Mouse (Mus musculus) left cerebral cortex, postnatal 10 days (tissue): ENCODE data around the gene Tcl1. TPM values are rescaled to one million over a fixed set of nuclear protein-coding genes. Genes with fewer than 3 reads are reported as not detected.
"Not testable (repeated sequence)": the region's sequence is repeated elsewhere in the genome, so short reads cannot be mapped to it uniquely, and the experiment has no call there.

Experiments used
- DNase-seq, 2 experiments: peaks; one replicate each; pipeline ENCODE4 v3.0.0; 2021 to 2022; ENCODE audit warnings: low spot score in 2 of 2, mixed read lengths in 1 of 2; ENCODE audit errors: extremely low spot score in 1 of 2
- intact Hi-C: fragments of 180-260 bp; cut with DNase I; formaldehyde crosslinking; loops from one replicate; pipeline ENCODE4 v1.15.1; 2025
- total RNA-seq, 2 experiments: library from RNA; stranded (reverse); gene quantifications; 2 replicates each; pipeline ENCODE4 v1.2.3; 2021

Gene Tcl1
- total RNA-seq, 2 experiments from 2014 or later = not detected

DNA sequence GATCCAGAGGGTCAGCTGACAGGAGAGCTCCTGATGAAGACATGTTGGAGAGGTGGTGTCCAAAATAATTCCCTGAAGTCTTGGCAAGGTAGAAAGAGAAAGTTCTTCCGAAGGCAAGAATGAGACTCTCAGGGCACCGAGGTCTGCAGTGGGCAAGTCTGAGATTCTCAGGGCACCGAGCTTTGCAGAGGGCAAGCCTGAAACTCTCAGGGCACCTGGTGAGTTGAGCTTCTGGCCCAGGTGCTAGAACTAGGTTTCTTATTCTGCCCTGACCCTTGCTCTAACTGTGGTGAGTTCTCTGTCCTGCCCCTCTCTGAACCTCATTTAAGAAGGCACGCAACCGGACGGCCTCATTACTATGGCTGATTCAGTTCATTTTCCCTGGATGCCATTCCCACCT, 31.9 kb downstream of the Tcl1 start, which contains the start of gene Tcl1b3:
Gene Tcl1b3, plus strand, starts transcription at position 301 of the 400 bp plus-strand sequence.
- intact Hi-C loops, DNase-seq: not testable (repeated sequence)

DNA sequence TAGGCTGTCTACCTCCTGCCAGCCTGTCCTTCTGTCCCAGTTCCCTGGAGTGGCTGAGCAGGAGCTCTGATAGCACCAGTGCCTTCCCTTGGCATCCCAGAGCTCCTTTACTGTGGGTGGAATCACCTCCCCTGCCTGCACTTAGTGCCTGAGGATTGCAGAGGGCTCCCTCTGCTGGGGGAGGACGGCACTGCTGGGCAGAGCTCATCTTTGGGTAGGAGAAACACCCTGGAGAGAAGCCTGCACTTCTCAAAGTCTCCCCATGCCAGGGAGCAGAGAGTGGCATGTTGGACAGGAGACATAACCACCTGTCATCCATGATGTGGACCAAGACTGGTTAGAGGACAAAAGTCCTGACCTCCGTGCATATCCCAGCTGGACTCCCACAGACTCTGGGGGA, 33.6 kb downstream of the Tcl1 start:
- DNase-seq, intact Hi-C loops: not testable (repeated sequence)

DNA sequence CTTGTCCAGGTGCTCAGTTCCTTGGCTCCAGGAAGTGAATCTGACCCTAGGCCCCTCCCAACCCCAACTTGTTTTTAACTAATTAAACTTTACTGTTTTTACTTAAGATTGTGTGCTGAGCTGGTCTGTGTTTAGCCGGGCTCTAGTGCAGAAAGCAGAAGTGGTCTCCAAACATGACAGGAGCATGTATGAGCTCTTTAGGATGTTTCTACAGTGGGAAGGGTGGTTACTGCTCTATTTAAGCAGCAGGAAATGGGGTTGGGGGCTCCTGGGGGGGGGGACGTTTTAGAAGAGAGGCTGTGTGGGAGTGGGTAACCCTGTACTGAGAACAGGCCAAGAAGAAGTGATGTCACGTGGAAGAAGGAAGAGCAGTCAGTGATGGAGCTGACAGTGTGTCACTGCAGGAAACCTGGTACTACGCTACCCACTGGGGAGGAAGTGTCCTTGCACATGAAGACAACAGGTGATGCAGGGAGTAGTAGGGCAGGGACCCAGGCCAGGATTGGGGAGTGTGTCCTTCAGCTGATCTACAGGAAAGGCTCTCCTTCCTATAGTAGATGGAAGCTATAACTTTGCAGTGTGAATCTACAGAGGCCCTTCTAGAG, 41.5 kb downstream of the Tcl1 start:
- intact Hi-C loops, DNase-seq: not testable (repeated sequence)

DNA sequence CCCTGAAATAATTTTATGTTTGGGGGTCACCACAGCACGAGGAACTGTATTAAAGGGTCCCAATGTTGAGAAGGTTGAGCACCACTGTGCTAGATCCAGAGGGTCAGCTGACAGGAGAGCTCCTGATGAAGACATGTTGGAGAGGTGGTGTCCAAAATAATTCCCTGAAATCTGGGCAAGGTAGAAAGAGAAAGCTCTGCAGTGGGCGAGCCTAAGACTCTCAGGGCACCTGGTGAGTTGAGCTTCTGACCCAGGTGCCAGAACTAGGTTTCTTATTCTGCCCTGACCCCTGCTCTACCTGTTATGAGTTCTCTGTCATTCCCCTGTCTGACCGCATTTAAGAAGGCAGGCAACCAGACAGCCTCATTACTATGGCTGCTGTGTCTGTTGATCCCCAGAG, 46.5 kb downstream of the Tcl1 start, which contains the start of gene Tcl1b5:
Gene Tcl1b5, plus strand, starts transcription at position 301 of the 400 bp plus-strand sequence.
- DNase-seq, intact Hi-C loops: not testable (repeated sequence)

DNA sequence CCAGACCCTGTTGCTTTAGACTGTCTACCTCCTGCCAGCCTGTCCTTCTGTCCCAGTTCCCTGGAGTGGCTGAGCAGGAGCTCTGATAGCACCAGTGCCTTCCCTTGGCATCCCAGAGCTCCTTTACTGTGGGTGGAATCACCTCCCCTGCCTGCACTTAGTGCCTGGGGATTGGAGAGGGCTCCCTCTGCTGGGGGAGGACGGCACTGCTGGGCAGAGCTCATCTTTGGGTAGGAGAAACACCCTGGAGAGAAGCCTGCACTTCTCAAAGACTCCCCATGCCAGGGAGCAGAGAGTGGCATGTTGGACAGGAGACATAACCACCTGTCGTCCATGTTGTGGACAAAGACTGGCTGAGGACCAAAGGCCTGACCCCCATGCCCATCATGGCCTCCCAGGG, 48.3 kb downstream of the Tcl1 start:
- intact Hi-C loops = not testable (repeated sequence)
- DNase-seq = peak in 1 of 2 experiments; percentile 51

DNA sequence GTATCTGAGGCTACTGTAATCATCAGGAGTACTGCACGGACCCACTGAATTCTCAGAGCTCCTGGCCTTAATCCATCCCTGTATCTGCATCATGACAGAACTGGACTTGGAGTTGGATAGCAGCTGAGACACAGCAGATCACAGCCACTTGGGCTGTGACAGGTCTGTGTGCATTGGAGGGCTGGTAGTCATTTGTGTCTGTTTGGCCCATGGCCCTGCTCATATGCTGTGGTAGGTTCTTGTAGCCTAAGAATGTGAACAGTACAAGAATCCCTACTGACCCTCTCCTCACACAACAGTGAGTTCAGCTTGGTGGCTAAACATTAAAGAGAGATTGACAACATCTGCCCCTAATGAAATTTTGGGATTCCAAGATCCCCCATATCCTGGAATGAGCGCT, 49.2 kb downstream of the Tcl1 start:
- intact Hi-C loops = no loop called here

More for the DNA sequence above, 49.2 kb downstream of the Tcl1 start:
- DNase-seq = no peak

Other genes with a start within 250 kb of the Tcl1 start
- under 1 TPM; 0.79 to 0.81 TPM for gene Syne3, start 213.0 kb downstream of the Tcl1 start, total RNA-seq
- 10 to 100 TPM; 62.9 to 65.1 TPM for gene Glrx5, start 190.1 kb downstream of the Tcl1 start, total RNA-seq
- gene Tcl1b2, start 76.8 kb downstream of the Tcl1 start, total RNA-seq = not detected
- gene Tcl1b1, start 63.1 kb downstream of the Tcl1 start, total RNA-seq = not detected
- gene Tcl1b5, start 46.4 kb downstream of the Tcl1 start, total RNA-seq = not detected
- not detected for gene Tcl1b3, start 31.8 kb downstream of the Tcl1 start, total RNA-seq
- not detected for gene Tcl1b4, start 20.8 kb downstream of the Tcl1 start, total RNA-seq
- gene Tunar, start 111.1 kb upstream of the Tcl1 start, total RNA-seq = 10 to 100 TPM; 18.5 to 20.5 TPM
- gene D430019H16Rik, start 231.1 kb upstream of the Tcl1 start, total RNA-seq = 100 to 1,000 TPM; 156 to 157 TPM